Mouse (Mus musculus) forebrain, embryonic 16.5 days (tissue): Measurements from ENCODE around the gene Gm29609. TPM values are rescaled to one million over a fixed set of nuclear protein-coding genes. Genes with fewer than 3 reads are reported as not detected.

Experiments
- ATAC-seq: fragments of 200-750 bp; cut with Nextera tagmentation; 2 replicates; pipeline ENCODE4 v1.8.0; 2017; ENCODE audit warnings: mild to moderate bottlenecking, moderate library complexity
- H3K27ac ChIP-seq: fragments of 300-500 bp; sonication (generic); 2 replicates; pipeline ENCODE4 v1.5.1; 2014; ENCODE audit warnings: low read length, control low read depth
- H3K27me3 ChIP-seq: fragments of 300-500 bp; sonication (generic); replicated peaks from 2 replicates; pipeline ENCODE4 v1.6.1; 2014; ENCODE audit warnings: low read length; ENCODE audit not compliant: control insufficient read depth, insufficient read depth
- H3K36me3 ChIP-seq: fragments of 300-500 bp; sonication (generic); 2 replicates; pipeline ENCODE4 v1.6.1; 2014; ENCODE audit not compliant: control insufficient read depth, insufficient read depth
- H3K4me1 ChIP-seq: fragments of 300-500 bp; sonication (generic); replicated peaks from 2 replicates; pipeline ENCODE4 v1.6.1; 2014; ENCODE audit warnings: low read length; ENCODE audit not compliant: control insufficient read depth, insufficient read depth
- H3K4me2 ChIP-seq: fragments of 300-500 bp; sonication (generic); 2 replicates; pipeline ENCODE4 v1.6.1; 2014; ENCODE audit warnings: mild to moderate bottlenecking, low read length, control low read depth
- H3K4me3 ChIP-seq: fragments of 300-500 bp; sonication (generic); replicated peaks from 2 replicates; pipeline ENCODE4 v1.5.1; 2014; ENCODE audit warnings: mild to moderate bottlenecking, low read length, control low read depth
- H3K9ac ChIP-seq: fragments of 300-500 bp; sonication (generic); replicated peaks from 2 replicates; pipeline ENCODE4 v1.6.1; 2014; ENCODE audit warnings: low read depth, low read length, control low read depth
- H3K9me3 ChIP-seq: fragments of 300-500 bp; sonication (generic); 2 replicates; pipeline ENCODE4 v1.6.1; 2016; ENCODE audit warnings: low read length; ENCODE audit not compliant: control insufficient read depth
- WGBS: fragments of 180-500 bp; shearing (Covaris S2); extraction: QIAGEN DNeasy Blood & Tissue Kit; methylation state at CpG from one replicate; pipeline ENCODE4 v1.1.7; 2014; 5-methylcytosine and 5-hydroxymethylcytosine counted together
- polyA plus RNA-seq: library from polyadenylated mRNA; unstranded; fragments of >200 nt; fragmentation: Nextera tagmentation; extraction: Ambion mirVana; gene quantifications from 2 replicates; pipeline ENCODE4 v1.2.1, GENCODE M21; 2015

The Gm29609 gene
- polyA plus RNA-seq = 1.8 and 2.5 TPM in 2 replicates

GRCm38 (mm10) chr5:31179766-31180630, at the start of gene Gm29609, which contains the start of gene Gtf3c2:
TSS of gene Gm29609 (minus strand) at chr5:31179911.
TSS of gene Gtf3c2 (minus strand) at chr5:31180144.
- WGBS = under 1% methylated on average over 59 of the region's 59 CpGs
- Histone ChIP-seq H3K27ac (peak within 1 kb of the TSS; percentile 99), H3K9ac (peak within 1 kb of the TSS; percentile 84), H3K27me3 (no peaks in the 10 kb centered on the region), H3K4me3 (peak within 1 kb of the TSS; percentile 64), H3K36me3 (no peaks in the 10 kb centered on the region), H3K4me1 (peaks cover 12% of the 10 kb centered on the region), H3K4me2 (peak within 1 kb of the TSS; percentile 76), H3K9me3 (no peaks in the 10 kb centered on the region)
- ATAC-seq = peak; percentile 99

DNA sequence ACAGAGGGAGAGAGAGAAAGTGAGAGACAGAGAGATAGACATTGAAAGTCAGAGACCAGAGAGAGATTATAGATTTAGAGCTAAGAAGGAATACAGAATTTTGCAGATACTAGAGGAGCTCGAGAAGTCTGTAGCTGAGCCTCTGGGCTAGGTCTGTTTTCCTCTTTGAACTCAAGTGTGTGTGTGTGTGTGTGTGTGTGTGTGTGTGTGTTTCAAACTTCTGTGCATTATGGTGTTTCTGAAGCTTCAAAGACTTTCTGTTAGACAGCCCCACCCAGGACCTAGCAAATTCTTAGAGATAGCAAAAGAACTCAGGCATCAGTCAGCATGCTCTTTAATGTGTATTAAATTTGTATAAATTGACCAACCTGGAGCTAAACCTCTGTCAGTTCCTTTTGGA, 46.9 kb upstream of the Gm29609 start:
- no peaks in the 10 kb centered on the region for H3K27me3 ChIP-seq
- H3K4me2 ChIP-seq = no peak overlapping the region
- no peak overlapping the region for H3K9ac ChIP-seq
- H3K4me3 ChIP-seq = no peak overlapping the region
- WGBS = 84% methylated on average over 1 of the region's 1 CpGs
- no peak for ATAC-seq
- no peak overlapping the region for H3K27ac ChIP-seq
- H3K36me3 ChIP-seq = no peaks in the 10 kb centered on the region
- H3K9me3 ChIP-seq = no peaks in the 10 kb centered on the region
- peaks cover 2% of the 10 kb centered on the region for H3K4me1 ChIP-seq

DNA sequence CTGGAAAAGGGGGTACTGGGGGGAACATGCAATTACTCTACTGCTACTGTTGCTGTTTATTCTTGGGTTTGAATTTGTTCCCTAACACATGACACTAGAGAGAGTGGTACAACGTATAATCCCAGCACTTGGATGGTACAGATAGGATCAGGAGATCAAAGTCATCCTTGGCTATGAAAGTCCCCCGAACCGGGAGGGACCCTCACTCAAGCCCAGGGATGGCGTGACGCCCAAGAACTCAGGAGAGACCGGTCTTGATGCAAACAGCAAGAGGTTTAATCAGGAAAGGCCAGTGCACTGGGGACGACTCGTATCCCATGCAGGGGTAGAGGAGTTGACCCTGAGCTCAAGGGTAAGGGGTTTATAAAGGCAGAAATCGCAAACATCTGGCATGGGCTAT, 43.0 kb upstream of the Gm29609 start:
- Histone ChIP-seq H3K9me3 (no peaks in the 10 kb centered on the region), H3K9ac (no peak overlapping the region), H3K4me3 (no peak overlapping the region), H3K27ac (no peak overlapping the region), H3K4me1 (peaks cover 14% of the 10 kb centered on the region), H3K27me3 (no peaks in the 10 kb centered on the region), H3K4me2 (no peak overlapping the region), H3K36me3 (no peaks in the 10 kb centered on the region)
- 94% methylated on average over 9 of the region's 9 CpGs for WGBS
- ATAC-seq = no peak

- Histone ChIP-seq H3K4me3 (peak overlapping the region; percentile 99), H3K27me3 (no peaks in the 10 kb centered on the region), H3K27ac (peak overlapping the region; percentile 94), H3K9ac (peak overlapping the region; percentile 91), H3K4me2 (peak overlapping the region; percentile 71), H3K36me3 (no peaks in the 10 kb centered on the region), H3K9me3 (no peaks in the 10 kb centered on the region), H3K4me1 (peaks cover 14% of the 10 kb centered on the region)
- 10% methylated on average over 11 of the region's 11 CpGs for WGBS
- 0 out of 2 replicates have a peak, but pooled peaks have one; percentile 27 for ATAC-seq
Measured at GRCm38 (mm10) chr5:31221304-31221945, 41.7 kb upstream of the Gm29609 start.

DNA sequence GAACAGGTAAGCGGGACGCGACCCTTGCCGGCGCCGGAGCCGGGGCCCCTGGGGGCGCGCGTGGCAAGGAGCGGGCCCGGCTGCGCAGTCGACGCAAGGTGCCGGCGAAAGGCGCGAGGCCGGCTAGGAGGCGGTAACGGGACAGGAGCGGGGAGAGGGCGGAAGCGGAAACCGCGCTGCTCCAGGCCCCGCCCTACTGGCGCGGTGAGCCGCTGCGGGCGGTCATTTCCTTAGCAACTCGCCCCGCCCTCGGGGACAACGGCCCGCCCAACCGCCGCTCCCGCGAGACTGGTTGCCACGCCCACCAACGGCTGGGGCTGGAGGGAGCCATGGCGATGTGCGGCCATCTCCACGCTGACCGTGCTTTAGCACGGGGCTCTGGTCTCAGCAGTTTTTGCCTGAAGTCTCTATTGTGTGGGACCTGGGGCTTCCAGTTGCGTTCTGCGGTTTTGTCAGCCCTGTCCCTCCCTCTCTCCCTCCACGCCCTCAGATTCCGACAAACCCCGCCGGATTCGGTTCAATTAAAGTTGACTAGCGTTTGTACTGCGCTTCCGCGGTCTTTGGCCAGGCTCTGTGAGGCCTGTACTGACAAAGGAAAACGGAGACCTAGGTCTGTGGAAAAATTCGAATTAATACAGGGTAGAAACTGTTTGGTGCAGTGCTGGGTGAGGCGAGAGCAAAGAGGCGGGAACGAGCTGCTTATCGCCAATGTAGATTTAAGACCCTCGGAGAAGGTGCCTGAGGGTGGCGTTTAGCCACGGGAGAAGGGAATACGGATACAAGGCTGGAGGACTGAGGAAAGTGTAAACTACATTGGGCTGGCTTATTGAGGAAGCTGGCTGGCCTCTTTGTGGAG, 41.0 kb upstream of the Gm29609 start, which contains the start of gene Ppm1g:
Gene Ppm1g (minus strand): TSS at position 240 of the 856 bp plus-strand sequence.
- Histone ChIP-seq H3K36me3 (no peaks in the 10 kb centered on the region), H3K4me3 (peak within 1 kb of the TSS; percentile 99), H3K9me3 (no peaks in the 10 kb centered on the region), H3K4me1 (peaks cover 14% of the 10 kb centered on the region), H3K27me3 (no peaks in the 10 kb centered on the region), H3K9ac (peak within 1 kb of the TSS; percentile 91), H3K4me2 (peak within 1 kb of the TSS; percentile 71), H3K27ac (peak within 1 kb of the TSS; percentile 94)
- WGBS = under 1% methylated on average over 66 of the region's 70 CpGs
- peak; percentile 94 for ATAC-seq

DNA sequence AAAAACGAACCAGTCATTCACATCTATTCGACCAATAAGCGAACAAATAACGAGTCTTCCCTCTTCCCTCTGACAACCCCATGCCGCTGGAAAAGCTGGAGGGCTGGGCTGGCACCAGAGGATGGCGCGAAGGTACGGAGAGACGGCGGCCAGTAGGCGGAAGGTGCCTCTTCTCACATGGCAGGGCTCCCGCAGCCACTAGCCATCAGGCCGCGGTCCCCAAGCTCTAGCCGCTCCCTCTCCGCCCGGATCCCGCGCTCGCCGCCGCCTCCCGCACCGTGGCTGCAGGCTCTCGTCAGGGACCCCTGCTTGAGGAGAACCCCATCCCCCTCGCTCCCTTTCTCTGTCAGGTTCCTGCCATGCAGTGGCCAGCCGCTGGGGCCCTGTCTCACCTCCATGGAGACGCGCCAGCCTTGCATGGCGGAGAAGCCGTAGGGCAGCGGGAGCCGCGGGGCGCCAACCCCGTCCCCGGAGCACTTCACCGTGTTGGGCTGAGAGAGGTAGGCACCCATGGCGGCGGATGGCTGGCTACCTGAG, 40.3 kb upstream of the Gm29609 start:
- peak; percentile 63 for ATAC-seq
- Histone ChIP-seq H3K27me3 (no peaks in the 10 kb centered on the region), H3K36me3 (no peaks in the 10 kb centered on the region), H3K4me1 (peaks cover 14% of the 10 kb centered on the region), H3K9me3 (no peaks in the 10 kb centered on the region), H3K27ac (peak overlapping the region; percentile 94), H3K9ac (peak overlapping the region; percentile 91), H3K4me3 (peak overlapping the region; percentile 99), H3K4me2 (peak overlapping the region; percentile 71)
- WGBS = 0% methylated on average over 40 of the region's 40 CpGs

GRCm38 (mm10) chr5:31219474-31219873, 39.8 kb upstream of the Gm29609 start:
- 2% methylated on average over 11 of the region's 11 CpGs for WGBS
- Histone ChIP-seq H3K4me3 (peak overlapping the region; percentile 99), H3K4me1 (peaks cover 14% of the 10 kb centered on the region), H3K4me2 (peak overlapping the region; percentile 71), H3K27ac (no peak overlapping the region), H3K9ac (peak overlapping the region; percentile 91), H3K27me3 (no peaks in the 10 kb centered on the region), H3K36me3 (no peaks in the 10 kb centered on the region), H3K9me3 (no peaks in the 10 kb centered on the region)
- ATAC-seq = no peak

GRCm38 (mm10) chr5:31219070-31219469, 39.4 kb upstream of the Gm29609 start:
- H3K9me3 ChIP-seq = no peaks in the 10 kb centered on the region
- WGBS = 0% methylated on average over 2 of the region's 2 CpGs
- H3K27ac ChIP-seq = no peak overlapping the region

More at GRCm38 (mm10) chr5:31219070-31219469, 39.4 kb upstream of the Gm29609 start:
- no peaks in the 10 kb centered on the region for H3K27me3 ChIP-seq
- no peak for ATAC-seq
- no peaks in the 10 kb centered on the region for H3K36me3 ChIP-seq
- no peak overlapping the region for H3K9ac ChIP-seq
- peak overlapping the region; percentile 71 for H3K4me2 ChIP-seq
- H3K4me1 ChIP-seq = peaks cover 14% of the 10 kb centered on the region
- peak overlapping the region; percentile 15; the same call in 1 of the 2 replicates for H3K4me3 ChIP-seq
